Mouse (Mus musculus): ENCODE measurements around the gene 4930544D05Rik. TPM values are rescaled to one million over a fixed set of nuclear protein-coding genes. Genes with fewer than 3 reads are reported as not detected.
A peak's percentile ranks its signal among the peaks of the same experiment; 100 is the strongest.

Gene 4930544D05Rik
- polyA plus RNA-seq, 1 experiment from 2014 or later, result not detected

DNA sequence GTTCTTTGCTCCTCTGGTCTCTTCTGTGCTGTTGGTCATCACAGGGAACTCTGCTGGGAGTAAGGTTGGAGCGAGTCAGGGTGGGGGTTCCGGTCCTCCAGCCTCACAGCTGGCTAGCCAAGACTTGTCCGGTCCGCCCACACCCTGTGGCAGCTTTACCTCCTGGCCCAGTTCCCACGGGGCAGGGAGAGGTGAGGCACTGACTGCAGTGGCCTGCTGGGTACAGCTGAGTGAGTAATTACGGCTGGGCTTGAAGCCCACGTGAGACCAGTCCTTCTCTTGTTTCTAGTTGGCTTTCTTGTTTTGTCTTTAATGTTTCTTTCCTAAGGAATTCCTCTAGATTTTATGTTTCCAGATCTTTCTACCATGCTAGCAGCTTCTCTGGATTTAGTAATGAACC is 30.2 kb upstream of the 4930544D05Rik start:
- Histone ChIP-seq H3K79me2 (ENCODE audit: inconsistent target) (peaks cover 92% of the 10 kb centered on the region; the same call in 1 of the 2 replicates), H3K27ac (no peak overlapping the region), H3K36me3 (ENCODE audit: inconsistent target) (no peaks in the 10 kb centered on the region), H3K4me3 (ENCODE audit: inconsistent target) (no peak overlapping the region)
- WGBS (ENCODE audit: missing documents), result 67% methylated on average over 7 of the region's 7 CpGs

DNA sequence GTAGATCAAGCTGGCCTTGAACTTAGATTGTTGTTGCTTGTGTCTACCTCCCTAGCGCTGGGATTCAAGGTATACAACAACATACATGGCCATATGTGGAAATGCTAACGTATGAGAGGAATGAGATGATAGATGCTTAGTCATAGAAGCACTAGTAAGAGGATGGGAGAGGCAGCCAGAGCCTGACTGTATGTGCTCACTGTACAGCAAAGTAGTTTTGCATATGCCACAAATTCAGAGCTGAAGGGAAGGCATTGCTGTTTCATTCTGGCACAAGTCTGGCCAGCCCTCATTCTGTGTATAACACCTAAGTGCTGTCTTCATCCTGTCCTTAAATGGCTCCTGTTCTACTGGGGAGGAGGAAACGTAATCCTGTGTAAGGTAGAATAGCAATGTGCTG is 29.4 kb upstream of the 4930544D05Rik start:
- H3K36me3 ChIP-seq (ENCODE audit: inconsistent target), result no peaks in the 10 kb centered on the region
- H3K27ac ChIP-seq, result no peak overlapping the region
- H3K4me3 ChIP-seq (ENCODE audit: inconsistent target), result no peak overlapping the region
- H3K79me2 ChIP-seq (ENCODE audit: inconsistent target), result peaks cover 93% of the 10 kb centered on the region; the same call in 1 of the 2 replicates
- WGBS (ENCODE audit: missing documents), result 52% methylated on average over 3 of the region's 3 CpGs

DNA sequence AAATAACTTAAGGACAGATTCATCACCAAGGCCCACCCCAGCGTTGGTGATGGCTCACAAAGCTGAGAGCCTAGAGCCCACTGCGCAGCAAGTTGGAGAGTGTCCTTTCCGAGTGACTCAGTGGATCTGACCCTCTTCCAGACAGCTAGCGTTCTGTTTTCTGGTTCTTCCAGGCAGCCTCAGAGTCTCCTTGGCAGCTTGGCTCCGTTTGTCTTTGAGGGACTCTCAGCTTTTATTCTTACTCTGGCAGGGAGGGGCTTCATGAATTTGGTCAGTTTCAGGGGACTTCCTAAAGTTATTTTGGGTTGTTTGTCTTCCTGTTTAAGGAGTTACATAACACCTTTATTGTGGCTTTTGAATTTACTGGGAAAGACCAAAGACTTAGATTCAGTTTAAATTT is 28.7 kb upstream of the 4930544D05Rik start:
- Histone ChIP-seq H3K36me3 (ENCODE audit: inconsistent target) (no peaks in the 10 kb centered on the region), H3K4me3 (ENCODE audit: inconsistent target) (no peak overlapping the region), H3K27ac (0 out of 2 replicates have a peak overlapping the region, but pooled peaks have one; percentile 15), H3K79me2 (ENCODE audit: inconsistent target) (peaks cover 93% of the 10 kb centered on the region; the same call in 1 of the 2 replicates)
- 37% methylated on average over 5 of the region's 5 CpGs for WGBS (ENCODE audit: missing documents)

DNA sequence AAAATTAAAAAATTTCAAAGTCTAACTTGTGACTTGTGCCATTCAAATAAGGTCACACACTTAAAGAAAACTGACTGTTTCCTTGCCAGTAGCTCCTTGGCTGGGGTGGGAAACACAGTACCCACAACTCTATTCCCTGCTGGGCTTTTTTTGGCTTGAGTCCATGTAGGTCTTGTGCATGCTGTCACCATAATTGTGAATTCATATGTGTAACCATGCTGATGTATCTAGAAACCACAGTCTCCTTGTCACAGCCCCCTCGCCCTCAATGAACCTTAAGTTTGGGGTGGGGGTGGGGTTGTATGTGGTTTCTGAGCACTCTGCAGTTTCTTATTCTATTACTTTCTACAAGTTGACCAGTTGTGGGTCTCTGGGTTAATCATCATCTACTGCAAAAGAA is 23.9 kb upstream of the 4930544D05Rik start:
- no peak overlapping the region for H3K4me3 ChIP-seq (ENCODE audit: inconsistent target)
- no peaks in the 10 kb centered on the region for H3K36me3 ChIP-seq (ENCODE audit: inconsistent target)
- H3K79me2 ChIP-seq (ENCODE audit: inconsistent target), result peaks cover 77% of the 10 kb centered on the region; the same call in 1 of the 2 replicates
- 100% methylated on average over 1 of the region's 1 CpGs for WGBS (ENCODE audit: missing documents)
- no peak overlapping the region for H3K27ac ChIP-seq

DNA sequence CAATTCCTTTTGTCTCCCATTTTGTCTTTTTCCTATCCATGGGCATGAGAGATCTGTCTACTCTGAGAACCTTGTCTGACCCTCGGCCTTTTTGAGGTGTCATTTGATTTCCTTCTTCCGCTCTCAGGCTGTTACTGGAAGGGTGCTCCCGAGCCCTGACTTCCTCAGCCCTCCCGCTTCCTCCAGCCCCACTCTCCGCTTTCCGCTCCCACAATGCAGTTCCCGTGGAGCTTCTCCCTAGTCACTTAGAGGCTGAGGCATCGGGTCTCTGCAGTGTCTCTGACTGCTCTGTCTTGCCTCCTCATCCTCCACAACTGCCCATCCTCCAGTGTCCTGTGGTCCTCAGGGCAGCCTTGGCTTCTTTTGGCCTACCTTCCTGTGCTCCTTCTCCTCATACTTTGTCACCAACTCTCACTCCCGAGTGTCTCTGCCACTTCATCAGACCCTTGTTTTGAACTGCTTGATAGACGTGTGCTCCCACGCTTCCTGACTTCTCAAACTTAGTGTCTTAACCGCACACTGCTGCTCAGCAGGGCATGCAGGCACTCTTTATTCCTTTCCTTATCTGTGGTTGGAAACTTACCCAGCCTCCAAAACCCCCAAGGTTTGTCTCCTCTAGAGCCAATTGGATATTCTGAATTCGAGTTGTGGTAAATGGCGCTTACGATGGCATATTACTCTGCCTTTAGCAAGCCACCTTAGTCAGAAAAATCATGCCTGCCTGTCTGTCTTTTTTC is 21.2 kb upstream of the 4930544D05Rik start:
- WGBS (ENCODE audit: missing documents), result 80% methylated on average over 14 of the region's 15 CpGs
- Histone ChIP-seq H3K79me2 (ENCODE audit: inconsistent target) (peaks cover 57% of the 10 kb centered on the region; the same call in 1 of the 2 replicates), H3K36me3 (ENCODE audit: inconsistent target) (peaks cover 6% of the 10 kb centered on the region; the same call in 1 of the 2 replicates), H3K27ac (peak overlapping the region; percentile 89), H3K4me3 (ENCODE audit: inconsistent target) (no peak overlapping the region)

DNA sequence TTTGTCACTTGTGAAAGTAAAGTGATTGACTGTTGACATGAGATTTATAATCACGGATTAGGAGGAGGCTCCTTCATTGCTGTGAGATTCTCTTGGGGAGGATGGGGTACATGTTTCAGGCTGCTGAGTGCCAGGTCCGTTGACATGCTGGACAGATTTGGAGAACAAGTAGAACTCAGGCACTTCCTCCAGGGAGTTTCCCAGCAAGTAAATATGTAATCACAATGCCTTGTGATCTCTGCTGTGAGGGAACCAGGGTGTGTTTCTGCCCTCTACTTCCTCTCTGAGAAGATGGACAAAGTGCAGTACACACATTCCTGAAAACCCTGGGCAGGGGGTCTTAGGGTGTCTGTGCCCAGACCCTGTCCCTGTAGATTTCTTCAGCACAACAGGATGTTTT is 20.0 kb upstream of the 4930544D05Rik start:
- H3K27ac ChIP-seq, result peak overlapping the region; percentile 89
- peaks cover 45% of the 10 kb centered on the region; the same call in 1 of the 2 replicates for H3K79me2 ChIP-seq (ENCODE audit: inconsistent target)
- 0% methylated on average over 1 of the region's 2 CpGs for WGBS (ENCODE audit: missing documents)
- H3K4me3 ChIP-seq (ENCODE audit: inconsistent target), result no peak overlapping the region
- H3K36me3 ChIP-seq (ENCODE audit: inconsistent target), result peaks cover 7% of the 10 kb centered on the region; the same call in 1 of the 2 replicates

DNA sequence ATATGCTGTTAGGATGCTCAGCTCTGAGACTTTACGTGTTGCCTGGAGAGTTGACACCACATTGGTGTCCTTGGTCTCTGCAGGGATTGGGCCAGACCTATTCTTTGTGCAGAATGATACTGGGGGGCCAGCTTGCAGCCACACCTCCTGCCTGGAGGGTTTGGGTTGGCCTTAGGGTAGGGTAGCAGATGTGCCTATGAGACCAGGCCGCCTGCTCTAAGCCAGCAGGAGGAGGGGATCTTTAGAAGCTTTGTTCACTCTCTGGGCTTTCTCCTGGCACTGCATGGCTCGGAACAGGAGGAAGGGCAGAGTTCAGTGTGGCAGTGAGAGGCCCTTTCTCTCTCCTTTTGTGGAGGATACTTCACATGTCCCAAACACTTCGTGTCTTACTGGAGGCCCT is 19.6 kb upstream of the 4930544D05Rik start:
- Histone ChIP-seq H3K4me3 (ENCODE audit: inconsistent target) (no peak overlapping the region), H3K36me3 (ENCODE audit: inconsistent target) (peaks cover 7% of the 10 kb centered on the region; the same call in 1 of the 2 replicates), H3K27ac (peak overlapping the region; percentile 89), H3K79me2 (ENCODE audit: inconsistent target) (peaks cover 40% of the 10 kb centered on the region; the same call in 1 of the 2 replicates)
- 86% methylated on average over 4 of the region's 4 CpGs for WGBS (ENCODE audit: missing documents)

DNA sequence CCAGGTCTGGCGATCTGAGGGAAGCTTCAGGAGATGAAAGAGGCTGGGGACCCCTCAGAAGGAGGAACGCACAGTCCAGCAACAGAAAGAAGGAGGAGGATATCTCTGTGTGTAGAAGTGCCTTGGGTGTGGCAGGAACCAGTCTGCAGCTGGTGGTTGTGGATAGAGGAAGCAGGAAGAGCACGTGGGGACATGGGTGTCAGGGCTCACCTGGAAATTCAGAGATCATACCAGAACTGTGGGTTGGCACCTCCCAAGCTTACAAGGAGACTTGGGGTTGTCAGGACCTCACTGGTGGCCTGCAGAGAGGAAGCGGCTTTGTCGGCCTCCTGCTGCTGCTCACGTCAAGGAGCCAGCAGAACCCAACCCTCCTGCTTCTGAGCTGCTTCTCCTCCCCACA is 18.3 kb upstream of the 4930544D05Rik start:
- WGBS (ENCODE audit: missing documents), result 42% methylated on average over 6 of the region's 6 CpGs
- Histone ChIP-seq H3K4me3 (ENCODE audit: inconsistent target) (no peak overlapping the region), H3K27ac (peak overlapping the region; percentile 89), H3K79me2 (ENCODE audit: inconsistent target) (peaks cover 28% of the 10 kb centered on the region; the same call in 1 of the 2 replicates), H3K36me3 (ENCODE audit: inconsistent target) (peaks cover 15% of the 10 kb centered on the region)

DNA sequence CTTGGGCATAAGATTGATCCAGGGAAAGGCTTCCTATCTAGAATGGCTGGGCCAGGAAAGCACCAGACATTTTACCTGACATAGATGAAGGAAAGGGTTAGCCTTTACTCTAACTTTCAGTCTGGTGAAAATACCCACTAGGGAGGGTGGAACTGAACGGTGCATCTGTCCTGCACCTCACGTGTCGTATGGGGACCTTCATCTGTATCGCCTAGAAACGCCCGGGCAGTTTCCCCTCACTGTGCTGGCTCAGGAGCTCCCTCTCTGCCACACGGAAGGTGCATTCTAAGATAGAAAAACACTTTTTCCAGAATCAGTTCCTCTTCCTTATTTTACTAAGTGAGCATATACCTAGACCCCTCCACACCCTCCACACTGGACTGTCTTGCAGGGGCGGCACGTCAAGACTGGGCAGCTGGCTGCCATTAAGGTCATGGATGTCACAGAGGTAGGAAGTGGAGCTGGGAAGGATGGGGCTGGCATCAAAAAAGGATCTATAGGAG is 17.1 kb upstream of the 4930544D05Rik start:
- Histone ChIP-seq H3K27ac (no peak overlapping the region), H3K4me3 (ENCODE audit: inconsistent target) (no peak overlapping the region), H3K36me3 (ENCODE audit: inconsistent target) (peaks cover 20% of the 10 kb centered on the region), H3K79me2 (ENCODE audit: inconsistent target) (peaks cover 17% of the 10 kb centered on the region; the same call in 1 of the 2 replicates)
- 55% methylated on average over 9 of the region's 9 CpGs for WGBS (ENCODE audit: missing documents)

DNA sequence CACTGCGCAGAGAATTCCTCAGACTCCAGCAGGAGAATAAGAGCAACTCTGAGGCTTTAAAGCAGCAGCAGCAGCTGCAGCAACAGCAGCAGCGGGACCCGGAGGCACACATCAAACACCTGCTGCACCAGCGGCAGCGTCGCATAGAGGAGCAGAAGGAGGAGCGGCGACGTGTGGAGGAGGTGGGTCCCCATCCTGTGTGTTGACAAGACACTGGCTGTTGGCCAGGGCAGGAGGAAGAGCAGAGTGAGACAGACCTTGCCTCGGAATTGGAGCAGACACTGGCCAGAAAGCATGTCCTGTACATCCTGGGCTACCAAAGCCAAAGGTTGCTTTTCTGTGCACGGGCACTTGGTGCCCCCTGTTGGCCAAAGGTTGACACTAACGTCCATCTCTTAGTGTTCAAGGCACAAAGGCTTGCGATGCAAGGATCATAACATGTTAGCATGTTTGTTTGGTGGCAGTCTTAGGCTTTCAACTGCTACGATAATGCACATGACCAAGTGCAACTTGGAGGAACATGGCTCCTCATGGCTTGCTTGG is 10.6 kb upstream of the 4930544D05Rik start:
- Histone ChIP-seq H3K4me3 (ENCODE audit: inconsistent target) (no peak overlapping the region), H3K79me2 (ENCODE audit: inconsistent target) (no peaks in the 10 kb centered on the region), H3K36me3 (ENCODE audit: inconsistent target) (peaks cover 70% of the 10 kb centered on the region), H3K27ac (no peak overlapping the region)
- 67% methylated on average over 13 of the region's 14 CpGs for WGBS (ENCODE audit: missing documents)

DNA sequence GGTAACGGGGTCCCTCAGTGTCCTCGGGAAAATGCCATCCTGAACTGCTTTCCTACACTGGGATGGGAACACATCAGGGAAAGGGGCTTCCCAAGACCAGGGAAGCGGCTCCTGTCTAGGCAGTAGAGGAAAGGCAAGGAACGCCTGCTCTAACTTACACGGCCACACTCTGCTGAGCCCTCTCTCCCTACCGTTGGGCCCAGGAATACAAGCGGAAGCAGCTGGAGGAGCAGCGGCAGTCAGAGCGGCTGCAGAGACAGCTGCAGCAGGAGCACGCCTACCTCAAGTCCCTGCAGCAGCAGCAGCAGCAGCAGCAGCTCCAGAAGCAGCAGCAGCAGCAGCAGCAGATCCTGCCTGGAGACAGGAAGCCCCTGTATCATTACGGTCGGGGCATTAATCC is 8.9 kb upstream of the 4930544D05Rik start:
- 95% methylated on average over 12 of the region's 12 CpGs for WGBS (ENCODE audit: missing documents)
- Histone ChIP-seq H3K36me3 (ENCODE audit: inconsistent target) (peaks cover 75% of the 10 kb centered on the region), H3K79me2 (ENCODE audit: inconsistent target) (no peaks in the 10 kb centered on the region), H3K27ac (no peak overlapping the region), H3K4me3 (ENCODE audit: inconsistent target) (no peak overlapping the region)

DNA sequence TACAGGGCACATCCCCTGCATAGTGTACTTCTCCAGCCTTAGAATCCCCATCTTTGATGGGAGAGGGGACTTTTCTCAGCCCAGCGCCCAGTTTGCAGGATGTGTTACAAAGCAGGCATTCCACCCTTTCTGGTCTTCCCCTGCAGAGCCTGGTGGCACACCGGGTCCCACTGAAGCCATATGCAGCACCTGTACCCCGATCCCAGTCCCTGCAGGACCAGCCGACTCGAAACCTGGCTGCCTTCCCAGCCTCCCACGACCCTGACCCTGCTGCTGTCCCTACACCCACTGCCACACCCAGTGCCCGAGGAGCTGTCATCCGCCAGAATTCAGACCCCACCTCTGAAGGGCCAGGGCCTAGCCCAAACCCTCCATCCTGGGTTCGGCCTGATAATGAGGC is 8.0 kb upstream of the 4930544D05Rik start:
- Histone ChIP-seq H3K4me3 (ENCODE audit: inconsistent target) (no peak overlapping the region), H3K27ac (no peak overlapping the region), H3K36me3 (ENCODE audit: inconsistent target) (peaks cover 77% of the 10 kb centered on the region), H3K79me2 (ENCODE audit: inconsistent target) (no peaks in the 10 kb centered on the region)
- 92% methylated on average over 9 of the region's 9 CpGs for WGBS (ENCODE audit: missing documents)

DNA sequence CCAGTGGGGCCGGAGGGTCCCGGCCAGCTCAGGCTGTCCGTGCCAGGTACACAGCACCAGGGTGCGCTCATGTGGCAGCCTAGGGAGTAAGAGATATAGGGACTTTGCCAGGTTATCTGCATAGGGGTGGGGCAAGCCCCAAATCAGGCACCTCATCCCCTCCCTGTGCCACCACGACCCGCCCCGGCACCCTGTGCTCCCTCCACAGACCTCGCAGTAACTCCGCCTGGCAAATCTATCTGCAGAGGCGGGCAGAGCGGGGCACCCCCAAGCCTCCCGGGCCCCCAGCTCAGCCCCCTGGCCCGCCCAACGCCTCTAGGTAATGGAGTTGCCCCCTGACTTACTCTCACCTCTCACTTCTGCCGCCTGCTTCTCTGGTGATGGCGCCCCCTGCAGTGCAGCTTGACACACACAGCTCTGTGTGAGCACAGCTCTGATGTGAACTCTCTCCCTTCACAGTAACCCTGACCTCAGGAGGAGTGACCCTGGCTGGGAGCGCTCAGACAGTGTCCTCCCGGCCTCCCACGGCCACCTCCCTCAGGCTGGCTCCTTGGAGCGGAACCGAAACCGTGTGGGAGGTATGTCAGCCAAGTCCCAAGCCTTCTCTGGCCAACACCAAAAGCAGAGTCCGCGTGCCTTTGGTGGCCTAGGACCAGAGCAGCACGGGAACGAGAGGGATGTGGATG is 7.1 kb upstream of the 4930544D05Rik start:
- Histone ChIP-seq H3K79me2 (ENCODE audit: inconsistent target) (no peaks in the 10 kb centered on the region), H3K36me3 (ENCODE audit: inconsistent target) (peaks cover 79% of the 10 kb centered on the region; the same call in 1 of the 2 replicates), H3K27ac (no peak overlapping the region), H3K4me3 (ENCODE audit: inconsistent target) (no peak overlapping the region)
- 96% methylated on average over 25 of the region's 26 CpGs for WGBS (ENCODE audit: missing documents)

DNA sequence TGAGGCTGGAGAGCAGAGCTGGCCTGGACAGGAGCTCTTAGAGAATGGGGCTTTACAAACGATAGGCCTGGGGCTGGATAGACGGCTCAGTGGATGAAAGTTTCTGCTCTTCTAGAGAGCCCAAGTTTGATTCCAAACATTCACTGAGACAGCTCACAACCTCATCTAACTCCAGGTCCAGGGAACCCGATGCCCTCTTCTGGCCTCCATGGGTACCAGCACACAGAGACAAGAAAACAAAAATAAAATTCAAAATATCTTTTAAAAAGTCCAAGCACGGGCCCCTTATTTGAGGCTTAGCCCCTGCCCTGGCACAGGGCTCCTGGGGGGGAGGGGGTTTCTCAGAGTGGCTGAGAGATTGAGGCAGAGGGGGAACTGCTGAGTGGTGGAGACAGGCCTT is 4.9 kb upstream of the 4930544D05Rik start:
- no peak overlapping the region for H3K27ac ChIP-seq
- WGBS (ENCODE audit: missing documents), result 94% methylated on average over 4 of the region's 4 CpGs
- peaks cover 61% of the 10 kb centered on the region; the same call in 1 of the 2 replicates for H3K36me3 ChIP-seq (ENCODE audit: inconsistent target)
- H3K79me2 ChIP-seq (ENCODE audit: inconsistent target), result no peaks in the 10 kb centered on the region
- H3K4me3 ChIP-seq (ENCODE audit: inconsistent target), result no peak overlapping the region
